Mouse (Mus musculus) natural killer cell, adult 2 months (primary cell): ENCODE measurements around the gene Syngr1.
A peak's percentile ranks its signal among the peaks of the same experiment; 100 is the strongest.

Experiments
- DNase-seq, 2 experiments: peaks; one replicate each; pipeline ENCODE4 v3.0.0; 2022; ENCODE audit warnings: low spot score in 2 of 2

Gene Syngr1

GRCm38 (mm10) chr15:80091121-80091955 is at the start of gene Syngr1, which contains the start of gene Rpl3:
Gene Syngr1 (plus strand): TSS chr15:80091334.
Gene Rpl3 (minus strand): TSS chr15:80091868.
- peak; percentile 51 to 76 for DNase-seq

- no peak for DNase-seq
Observed at GRCm38 (mm10) chr15:80042152-80042551, 49.0 kb upstream of the Syngr1 start.

GRCm38 (mm10) chr15:80044249-80044648 is 46.9 kb upstream of the Syngr1 start:
- DNase-seq: no peak

GRCm38 (mm10) chr15:80045749-80046148 is 45.4 kb upstream of the Syngr1 start:
- DNase-seq: no peak

GRCm38 (mm10) chr15:80047242-80047641 is 43.9 kb upstream of the Syngr1 start:
- DNase-seq: no peak

- no peak for DNase-seq
Observed at GRCm38 (mm10) chr15:80047973-80048372, 43.2 kb upstream of the Syngr1 start.

- no peak for DNase-seq
Observed at GRCm38 (mm10) chr15:80050093-80050492, 41.0 kb upstream of the Syngr1 start.

GRCm38 (mm10) chr15:80051092-80051761 is 39.9 kb upstream of the Syngr1 start:
- no peak for DNase-seq

- no peak for DNase-seq
Observed at GRCm38 (mm10) chr15:80051782-80052181, 39.4 kb upstream of the Syngr1 start.

- DNase-seq: no peak
Observed at GRCm38 (mm10) chr15:80053381-80054033, 37.6 kb upstream of the Syngr1 start.

- no peak for DNase-seq
Observed at GRCm38 (mm10) chr15:80054034-80054710, 37.0 kb upstream of the Syngr1 start.

- DNase-seq: no peak
Observed at GRCm38 (mm10) chr15:80058151-80058550, 33.0 kb upstream of the Syngr1 start.

GRCm38 (mm10) chr15:80059606-80060005 is 31.5 kb upstream of the Syngr1 start:
- no peak for DNase-seq

- DNase-seq: no peak
Observed at GRCm38 (mm10) chr15:80060356-80061070, 30.6 kb upstream of the Syngr1 start.

- peak; percentile 26 to 45 for DNase-seq
Observed at GRCm38 (mm10) chr15:80061071-80061550, 30.0 kb upstream of the Syngr1 start.

- DNase-seq: no peak
Observed at GRCm38 (mm10) chr15:80062339-80062738, 28.8 kb upstream of the Syngr1 start.

GRCm38 (mm10) chr15:80062821-80063220 is 28.3 kb upstream of the Syngr1 start:
- DNase-seq: no peak

GRCm38 (mm10) chr15:80064965-80065364 is 26.2 kb upstream of the Syngr1 start:
- DNase-seq: no peak

- peak; percentile 42 to 43 for DNase-seq
Observed at GRCm38 (mm10) chr15:80065414-80065813, 25.7 kb upstream of the Syngr1 start.

GRCm38 (mm10) chr15:80066538-80066937 is 24.6 kb upstream of the Syngr1 start:
- peak; percentile 33 to 41 for DNase-seq

GRCm38 (mm10) chr15:80069171-80069570 is 22.0 kb upstream of the Syngr1 start:
- no peak for DNase-seq
